Mouse (Mus musculus) R1 (cell line): ENCODE data around the gene Cdc42se1.

Source experiments
- DNase-seq: peaks from one replicate; pipeline ENCODE4 v3.0.0-alpha.2; 2018; ENCODE audit warnings: low read depth, low spot score

Cdc42se1 gene

DNA sequence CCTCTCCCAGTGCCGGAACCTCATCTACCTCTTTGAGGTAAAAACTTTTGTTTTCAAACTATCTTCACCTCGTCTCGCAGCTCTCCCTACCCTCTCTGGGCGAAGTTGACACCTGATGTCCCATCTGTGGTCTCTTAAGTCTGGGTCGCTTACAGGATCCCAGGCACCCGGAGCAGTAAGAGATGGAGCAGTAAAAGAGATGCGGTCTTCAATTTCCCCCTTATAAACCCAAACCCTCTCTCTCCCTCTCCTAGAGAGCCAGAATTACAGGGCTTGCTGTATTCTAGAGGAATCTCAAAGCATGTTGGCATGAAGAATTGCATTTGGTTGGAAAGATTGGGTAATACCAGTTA lies 55.0 kb downstream of the Cdc42se1 start:
- no peak for DNase-seq

DNA sequence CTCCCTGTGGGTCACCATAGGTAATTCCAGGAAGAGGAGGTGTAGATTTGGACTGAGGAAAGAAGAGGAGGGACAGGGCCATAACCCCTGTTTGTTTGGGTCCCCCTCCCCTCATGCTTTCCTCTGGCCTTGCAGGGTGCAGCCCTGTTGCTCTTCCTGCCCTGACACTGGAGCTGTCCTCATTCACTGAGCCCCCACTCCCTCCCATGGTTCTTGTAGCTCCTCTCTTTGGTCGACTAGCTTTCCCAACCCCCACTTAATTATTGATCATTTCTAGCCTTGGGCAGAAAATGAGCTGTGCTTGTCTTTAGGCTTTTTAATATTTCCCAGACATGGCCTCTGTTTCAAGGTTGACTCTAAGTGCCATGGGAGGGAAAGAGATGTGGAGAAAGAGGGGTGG lies 55.5 kb downstream of the Cdc42se1 start:
- DNase-seq: no peak

DNA sequence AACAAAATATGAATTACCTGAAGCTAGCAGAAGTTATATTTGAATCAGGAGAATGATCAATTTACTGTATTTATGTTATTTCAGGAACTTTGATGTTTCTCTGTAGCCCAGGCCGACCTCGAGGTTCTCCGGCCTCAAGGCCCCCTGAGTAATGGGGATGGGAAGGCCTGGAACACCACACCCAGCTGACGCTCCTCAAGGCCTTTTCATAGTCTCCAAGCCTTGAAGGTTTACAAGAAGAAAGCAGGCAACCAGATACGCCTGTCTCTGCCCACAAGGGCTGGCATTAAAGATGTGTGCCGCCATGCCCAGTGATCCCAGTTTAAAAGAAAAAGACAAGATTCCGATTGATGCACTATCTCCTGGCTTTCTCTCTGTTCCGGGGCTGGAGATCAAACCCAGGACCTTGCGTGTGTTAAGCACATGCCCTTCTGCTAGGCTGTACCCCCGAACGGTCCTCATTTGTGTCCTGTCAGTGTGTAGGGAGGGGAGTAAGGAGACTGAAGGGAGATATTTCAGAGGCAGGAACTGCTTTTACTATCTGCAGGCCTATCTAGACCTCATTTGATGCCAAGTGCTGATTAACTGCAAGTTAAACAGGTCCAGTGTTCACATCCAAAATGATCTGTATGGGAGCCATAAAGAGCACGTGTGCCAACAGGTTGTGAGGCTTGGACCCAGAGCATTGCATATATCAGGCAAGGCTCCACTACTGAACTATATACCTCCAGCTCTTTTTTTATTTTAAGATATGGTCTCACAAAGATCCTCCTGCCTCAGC lies 56.2 kb downstream of the Cdc42se1 start:
- DNase-seq: no peak

DNA sequence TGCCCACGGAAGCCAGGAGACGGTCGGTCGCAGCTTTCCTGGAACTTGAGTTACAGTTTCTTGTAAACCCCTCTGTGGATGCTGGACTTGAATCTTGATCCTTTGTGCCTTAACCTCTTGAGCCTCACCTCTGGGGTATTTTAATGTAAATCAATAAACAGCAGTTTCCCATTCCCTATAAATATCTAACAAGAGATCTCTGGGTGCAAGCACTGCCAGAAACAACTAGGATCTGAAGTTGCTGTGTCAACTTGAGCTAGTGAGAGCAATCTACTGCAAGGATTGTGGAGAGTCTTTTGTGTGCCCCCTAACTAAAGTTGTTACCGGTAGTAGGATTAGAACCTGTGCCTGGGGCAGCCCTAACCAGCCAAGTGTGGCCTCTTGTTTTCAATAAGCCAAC lies 56.9 kb downstream of the Cdc42se1 start:
- no peak for DNase-seq
